Mouse (Mus musculus): ENCODE results near the gene Timm29. TPM values are rescaled to one million over a fixed set of nuclear protein-coding genes. Genes with fewer than 3 reads are reported as not detected.

Timm29 gene
- polyA plus RNA-seq (2014; fragmentation: Nextera tagmentation; extraction: Ambion mirVana) = 67.3 and 68.4 TPM in 2 replicates

GRCm38 (mm10) chr9:21592703-21593121 lies at the start of gene Timm29, which contains the start of gene Yipf2:
Timm29 (plus strand) TSS chr9:21592722.
Yipf2 (minus strand) TSS chr9:21592828.
- Histone ChIP-seq H3K27me3 (replicated peaks; ENCODE audit: control insufficient read depth, insufficient read depth, low read length) (no peaks in the 10 kb centered on the region), H3K4me1 (ENCODE audit: control insufficient read depth, insufficient read depth, low read length) (peaks cover 22% of the 10 kb centered on the region), H3K27ac (ENCODE audit: low read depth, low read length) (peak within 1 kb of the TSS; percentile 84), H3K4me3 (ENCODE audit: low read depth, low read length) (peak within 1 kb of the TSS; percentile 91), H3K4me2 (ENCODE audit: low read length) (peak within 1 kb of the TSS; percentile 90), H3K9me3 (replicated peaks; ENCODE audit: control insufficient read depth, low read length) (no peaks in the 10 kb centered on the region), H3K36me3 (ENCODE audit: control insufficient read depth, insufficient read depth, low read length) (peaks cover 45% of the 10 kb centered on the region), H3K9ac (ENCODE audit: low read length) (peak within 1 kb of the TSS; percentile 92)
- DNase-seq (ENCODE audit: low spot score) (peak; percentile 99), ATAC-seq (peak; percentile 95)
- WGBS = 0% methylated on average over 30 of the region's 30 CpGs

- Histone ChIP-seq H3K4me2 (ENCODE audit: low read length) (peak overlapping the region; percentile 62), H3K9ac (ENCODE audit: low read length) (peak overlapping the region; percentile 57), H3K4me3 (ENCODE audit: low read depth, low read length) (peak overlapping the region; percentile 61), H3K27ac (ENCODE audit: low read depth, low read length) (peak overlapping the region; percentile 98), H3K27me3 (replicated peaks; ENCODE audit: control insufficient read depth, insufficient read depth, low read length) (no peaks in the 10 kb centered on the region), H3K36me3 (ENCODE audit: control insufficient read depth, insufficient read depth, low read length) (peaks cover 9% of the 10 kb centered on the region; the same call in 1 of the 2 replicates), H3K9me3 (replicated peaks; ENCODE audit: control insufficient read depth, low read length) (no peaks in the 10 kb centered on the region), H3K4me1 (ENCODE audit: control insufficient read depth, insufficient read depth, low read length) (peaks cover 21% of the 10 kb centered on the region)
- no peak for DNase-seq (ENCODE audit: low spot score)
- ATAC-seq = peak; percentile 47
- WGBS = 2% methylated on average over 9 of the region's 9 CpGs
Measured at GRCm38 (mm10) chr9:21545351-21545915, 47.1 kb upstream of the Timm29 start.

- Histone ChIP-seq H3K4me3 (ENCODE audit: low read depth, low read length) (peak overlapping the region; percentile 61), H3K27ac (ENCODE audit: low read depth, low read length) (peak overlapping the region; percentile 98), H3K4me2 (ENCODE audit: low read length) (peak overlapping the region; percentile 62), H3K9ac (ENCODE audit: low read length) (peak overlapping the region; percentile 57), H3K27me3 (replicated peaks; ENCODE audit: control insufficient read depth, insufficient read depth, low read length) (no peaks in the 10 kb centered on the region), H3K9me3 (replicated peaks; ENCODE audit: control insufficient read depth, low read length) (no peaks in the 10 kb centered on the region), H3K36me3 (ENCODE audit: control insufficient read depth, insufficient read depth, low read length) (peaks cover 14% of the 10 kb centered on the region), H3K4me1 (ENCODE audit: control insufficient read depth, insufficient read depth, low read length) (peaks cover 21% of the 10 kb centered on the region)
- peak; percentile 95 for ATAC-seq
- WGBS = under 1% methylated on average over 55 of the region's 67 CpGs
- DNase-seq (ENCODE audit: low spot score) = peak; percentile 99
Measured at GRCm38 (mm10) chr9:21545916-21546788, 46.4 kb upstream of the Timm29 start.

GRCm38 (mm10) chr9:21546789-21547074 lies 45.8 kb upstream of the Timm29 start, which contains the start of gene Carm1:
Carm1 (plus strand) TSS chr9:21546894.
- Histone ChIP-seq H3K4me2 (ENCODE audit: low read length) (peak within 1 kb of the TSS; percentile 77), H3K9ac (ENCODE audit: low read length) (peak within 1 kb of the TSS; percentile 92), H3K9me3 (replicated peaks; ENCODE audit: control insufficient read depth, low read length) (no peaks in the 10 kb centered on the region), H3K27ac (ENCODE audit: low read depth, low read length) (peak within 1 kb of the TSS; percentile 98), H3K4me1 (ENCODE audit: control insufficient read depth, insufficient read depth, low read length) (peaks cover 21% of the 10 kb centered on the region), H3K4me3 (ENCODE audit: low read depth, low read length) (peak within 1 kb of the TSS; percentile 61), H3K36me3 (ENCODE audit: control insufficient read depth, insufficient read depth, low read length) (peaks cover 20% of the 10 kb centered on the region), H3K27me3 (replicated peaks; ENCODE audit: control insufficient read depth, insufficient read depth, low read length) (no peaks in the 10 kb centered on the region)
- no peak; the same call in 1 of the 2 replicates for ATAC-seq
- DNase-seq (ENCODE audit: low spot score) = no peak
- under 1% methylated on average over 17 of the region's 52 CpGs for WGBS

GRCm38 (mm10) chr9:21547075-21547941 lies 45.2 kb upstream of the Timm29 start:
- Histone ChIP-seq H3K4me2 (ENCODE audit: low read length) (peak overlapping the region; percentile 77), H3K4me1 (ENCODE audit: control insufficient read depth, insufficient read depth, low read length) (peaks cover 21% of the 10 kb centered on the region), H3K36me3 (ENCODE audit: control insufficient read depth, insufficient read depth, low read length) (peaks cover 23% of the 10 kb centered on the region), H3K9me3 (replicated peaks; ENCODE audit: control insufficient read depth, low read length) (no peaks in the 10 kb centered on the region), H3K27me3 (replicated peaks; ENCODE audit: control insufficient read depth, insufficient read depth, low read length) (no peaks in the 10 kb centered on the region), H3K27ac (ENCODE audit: low read depth, low read length) (peak overlapping the region; percentile 98), H3K4me3 (ENCODE audit: low read depth, low read length) (peak overlapping the region; percentile 61), H3K9ac (ENCODE audit: low read length) (peak overlapping the region; percentile 92)
- ATAC-seq = peak; percentile 19
- under 1% methylated on average over 52 of the region's 66 CpGs for WGBS
- peak; percentile 71 for DNase-seq (ENCODE audit: low spot score)

DNA sequence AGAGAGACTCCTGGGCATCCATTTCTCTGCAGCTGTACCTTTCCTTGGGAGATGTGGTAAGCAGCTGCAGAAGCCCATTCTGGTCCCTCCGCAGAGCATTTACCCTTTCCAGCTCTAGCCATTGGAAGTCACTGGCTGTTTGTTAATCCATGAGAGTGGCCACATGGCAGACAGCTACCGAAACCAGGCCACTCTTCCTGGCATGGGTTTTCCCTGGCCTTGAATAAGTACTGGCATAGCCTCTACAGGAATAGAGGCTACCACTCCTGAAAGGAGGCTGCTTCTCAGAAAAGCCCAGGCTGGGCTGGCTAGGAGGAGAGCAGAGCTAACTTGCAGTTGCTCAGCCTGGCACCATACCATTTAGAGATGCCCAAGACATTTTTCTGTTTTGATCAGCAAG lies 41.5 kb upstream of the Timm29 start:
- ATAC-seq (no peak), DNase-seq (ENCODE audit: low spot score) (no peak)
- Histone ChIP-seq H3K9ac (ENCODE audit: low read length) (no peak overlapping the region), H3K27me3 (replicated peaks; ENCODE audit: control insufficient read depth, insufficient read depth, low read length) (no peaks in the 10 kb centered on the region), H3K9me3 (replicated peaks; ENCODE audit: control insufficient read depth, low read length) (no peaks in the 10 kb centered on the region), H3K4me1 (ENCODE audit: control insufficient read depth, insufficient read depth, low read length) (peaks cover 12% of the 10 kb centered on the region), H3K4me2 (ENCODE audit: low read length) (no peak overlapping the region), H3K4me3 (ENCODE audit: low read depth, low read length) (no peak overlapping the region), H3K27ac (ENCODE audit: low read depth, low read length) (no peak overlapping the region), H3K36me3 (ENCODE audit: control insufficient read depth, insufficient read depth, low read length) (peaks cover 33% of the 10 kb centered on the region)
- 95% methylated on average over 2 of the region's 2 CpGs for WGBS

DNA sequence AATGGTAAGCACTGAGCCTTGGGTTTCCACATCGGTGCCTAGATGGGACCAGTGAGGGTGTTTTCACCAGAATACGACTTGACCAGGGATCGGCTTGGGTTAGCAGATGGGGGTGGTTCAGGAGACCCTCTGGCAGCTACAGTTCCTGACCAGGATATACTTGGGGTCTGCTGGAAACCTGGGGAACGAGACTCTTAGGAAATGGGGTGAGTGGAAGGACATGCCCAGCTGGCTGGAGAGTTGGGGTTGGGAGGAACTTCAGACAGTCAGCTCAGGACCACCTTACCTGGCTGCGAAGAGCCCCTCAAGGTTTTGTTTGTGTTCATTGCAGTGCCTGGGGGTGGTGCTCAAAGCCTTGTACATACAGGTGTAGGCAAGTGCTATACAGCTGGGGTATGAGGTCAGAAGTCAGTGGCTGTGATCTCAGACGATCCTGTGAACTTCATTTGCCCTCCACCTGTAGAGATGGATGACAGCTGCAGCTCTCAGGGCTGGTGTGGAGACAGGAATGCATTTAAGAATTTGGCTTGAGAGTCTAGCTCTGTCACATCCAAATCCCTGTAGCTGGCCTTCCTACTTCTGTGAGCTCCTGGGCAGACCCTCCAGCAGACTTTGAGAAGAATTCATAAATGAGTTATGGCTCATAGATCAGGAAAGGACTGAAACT lies 38.8 kb upstream of the Timm29 start:
- H3K27me3 ChIP-seq (replicated peaks; ENCODE audit: control insufficient read depth, insufficient read depth, low read length) = no peaks in the 10 kb centered on the region
- ATAC-seq (no peak), DNase-seq (ENCODE audit: low spot score) (no peak)
- WGBS = 92% methylated on average over 6 of the region's 6 CpGs
- peaks cover 4% of the 10 kb centered on the region for H3K4me1 ChIP-seq (ENCODE audit: control insufficient read depth, insufficient read depth, low read length)
- no peak overlapping the region for H3K27ac ChIP-seq (ENCODE audit: low read depth, low read length)
- no peaks in the 10 kb centered on the region for H3K9me3 ChIP-seq (replicated peaks; ENCODE audit: control insufficient read depth, low read length)
- no peak overlapping the region for H3K4me2 ChIP-seq (ENCODE audit: low read length)
- H3K4me3 ChIP-seq (ENCODE audit: low read depth, low read length) = no peak overlapping the region
- peaks cover 39% of the 10 kb centered on the region for H3K36me3 ChIP-seq (ENCODE audit: control insufficient read depth, insufficient read depth, low read length)
- no peak overlapping the region for H3K9ac ChIP-seq (ENCODE audit: low read length)

DNA sequence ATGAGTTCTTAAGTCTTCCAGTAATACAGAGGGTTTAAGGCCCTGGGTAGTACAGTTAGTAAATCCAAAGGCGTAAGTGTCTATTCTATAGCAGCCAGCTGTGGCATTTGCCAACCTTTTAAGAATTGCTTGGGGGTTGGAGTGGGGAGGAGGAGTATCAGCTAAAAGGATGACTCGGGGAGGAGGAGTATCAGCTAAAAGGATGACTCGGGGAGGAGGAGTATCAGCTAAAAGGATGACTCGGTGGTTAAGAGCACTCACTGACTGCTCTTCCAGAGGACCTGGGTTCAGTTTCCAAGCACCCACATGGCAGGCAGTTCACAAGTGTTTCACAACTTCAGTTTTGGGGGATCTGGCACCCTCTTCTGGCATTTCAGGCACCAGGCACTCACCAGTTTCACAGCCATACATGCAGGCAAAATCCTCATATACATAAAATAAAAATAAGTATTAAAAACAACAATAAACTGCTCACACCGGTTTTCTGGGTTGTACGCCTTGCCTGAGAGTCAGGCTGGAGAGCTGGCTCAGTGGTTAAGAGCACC lies 37.3 kb upstream of the Timm29 start:
- Histone ChIP-seq H3K4me1 (ENCODE audit: control insufficient read depth, insufficient read depth, low read length) (no peaks in the 10 kb centered on the region), H3K4me2 (ENCODE audit: low read length) (no peak overlapping the region), H3K36me3 (ENCODE audit: control insufficient read depth, insufficient read depth, low read length) (peaks cover 36% of the 10 kb centered on the region), H3K27me3 (replicated peaks; ENCODE audit: control insufficient read depth, insufficient read depth, low read length) (no peaks in the 10 kb centered on the region), H3K4me3 (ENCODE audit: low read depth, low read length) (no peak overlapping the region), H3K9ac (ENCODE audit: low read length) (no peak overlapping the region), H3K9me3 (replicated peaks; ENCODE audit: control insufficient read depth, low read length) (no peaks in the 10 kb centered on the region), H3K27ac (ENCODE audit: low read depth, low read length) (no peak overlapping the region)
- WGBS = 87% methylated on average over 6 of the region's 6 CpGs
- DNase-seq (ENCODE audit: low spot score) (no peak), ATAC-seq (no peak)

All from forebrain, embryonic 14.5 days (tissue).